Mouse (Mus musculus): ENCODE data around the gene Timm44. TPM values are rescaled to one million over a fixed set of nuclear protein-coding genes. Genes with fewer than 3 reads are reported as not detected.
"Not testable (repeated sequence)": the region's sequence is repeated elsewhere in the genome, so short reads cannot be mapped to it uniquely, and the experiment has no call there.

The Timm44 gene
- polyA plus RNA-seq, 1 experiment from 2014 or later, result 67.4 TPM

DNA sequence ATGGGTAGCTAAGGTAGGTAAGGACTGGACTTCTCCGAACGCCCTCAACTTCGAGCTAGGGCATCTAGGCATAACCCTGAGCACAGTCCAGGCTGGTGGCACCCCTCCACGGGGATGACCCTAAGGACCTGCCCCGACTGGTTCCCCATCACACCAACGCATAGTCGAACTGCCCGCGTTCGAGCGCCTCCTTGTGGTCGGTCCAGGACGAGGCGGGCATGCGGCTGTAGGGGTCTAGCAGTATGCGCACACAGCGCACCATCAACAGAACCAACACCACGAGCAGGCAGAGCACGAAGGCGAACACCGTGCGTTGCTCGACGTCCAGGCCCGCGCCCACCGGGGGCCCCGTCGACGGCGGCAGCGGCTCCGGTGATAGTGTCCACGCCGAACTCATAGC is 17.5 kb downstream of the Timm44 start:
- peaks cover 22% of the 10 kb centered on the region for H3K4me1 ChIP-seq (ENCODE audit: control insufficient read depth, insufficient read depth, low read length)
- H3K27ac ChIP-seq (ENCODE audit: low read depth, low read length), result peak overlapping the region; percentile 92
- peaks cover 11% of the 10 kb centered on the region; the same call in 1 of the 2 replicates for H3K36me3 ChIP-seq (ENCODE audit: control insufficient read depth, insufficient read depth, low read length)
- peak; percentile 75 for ATAC-seq (ENCODE audit: low FRiP score)
- WGBS, result 3% methylated on average over 35 of the region's 35 CpGs
- H3K4me3 ChIP-seq (ENCODE audit: low read depth, low read length), result peak overlapping the region; percentile 87
- H3K4me2 ChIP-seq, result peak overlapping the region; percentile 69
- peak; percentile 99 for DNase-seq (ENCODE audit: low spot score, missing footprints)
- no peaks in the 10 kb centered on the region for H3K27me3 ChIP-seq (ENCODE audit: control insufficient read depth, insufficient read depth, low read length)
- H3K9me3 ChIP-seq (ENCODE audit: control insufficient read depth, low read length), result no peaks in the 10 kb centered on the region
- peak overlapping the region; percentile 96 for H3K9ac ChIP-seq (ENCODE audit: low read length)

DNA sequence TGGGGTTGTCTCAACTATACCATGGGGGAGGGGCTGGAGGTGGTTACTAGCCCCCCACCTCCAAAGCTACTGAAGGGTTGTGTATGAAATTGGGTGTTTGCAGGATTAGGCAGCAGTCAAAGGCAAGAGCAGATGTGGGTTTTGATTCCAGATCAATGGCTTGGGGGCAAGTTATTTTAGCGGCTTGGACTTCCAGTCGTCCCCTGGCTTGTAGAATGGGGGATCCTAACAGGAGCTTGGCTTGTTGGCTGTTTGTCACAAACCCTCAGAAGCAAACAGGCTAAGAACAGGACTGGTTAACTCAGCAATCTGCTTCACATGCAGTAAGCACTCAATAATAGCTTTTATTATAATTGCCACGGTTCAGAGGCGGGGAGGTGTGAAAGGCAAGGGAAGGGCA is 18.4 kb downstream of the Timm44 start:
- peaks cover 11% of the 10 kb centered on the region; the same call in 1 of the 2 replicates for H3K36me3 ChIP-seq (ENCODE audit: control insufficient read depth, insufficient read depth, low read length)
- no peak overlapping the region for H3K4me3 ChIP-seq (ENCODE audit: low read depth, low read length)
- no peak for DNase-seq (ENCODE audit: low spot score, missing footprints)
- ATAC-seq (ENCODE audit: low FRiP score), result no peak
- WGBS, result 84% methylated on average over 4 of the region's 4 CpGs
- no peaks in the 10 kb centered on the region for H3K9me3 ChIP-seq (ENCODE audit: control insufficient read depth, low read length)
- H3K27me3 ChIP-seq (ENCODE audit: control insufficient read depth, insufficient read depth, low read length), result no peaks in the 10 kb centered on the region
- peaks cover 25% of the 10 kb centered on the region for H3K4me1 ChIP-seq (ENCODE audit: control insufficient read depth, insufficient read depth, low read length)
- H3K4me2 ChIP-seq, result peak overlapping the region; percentile 69
- no peak overlapping the region for H3K27ac ChIP-seq (ENCODE audit: low read depth, low read length)
- peak overlapping the region; percentile 96; the same call in 1 of the 2 replicates for H3K9ac ChIP-seq (ENCODE audit: low read length)

DNA sequence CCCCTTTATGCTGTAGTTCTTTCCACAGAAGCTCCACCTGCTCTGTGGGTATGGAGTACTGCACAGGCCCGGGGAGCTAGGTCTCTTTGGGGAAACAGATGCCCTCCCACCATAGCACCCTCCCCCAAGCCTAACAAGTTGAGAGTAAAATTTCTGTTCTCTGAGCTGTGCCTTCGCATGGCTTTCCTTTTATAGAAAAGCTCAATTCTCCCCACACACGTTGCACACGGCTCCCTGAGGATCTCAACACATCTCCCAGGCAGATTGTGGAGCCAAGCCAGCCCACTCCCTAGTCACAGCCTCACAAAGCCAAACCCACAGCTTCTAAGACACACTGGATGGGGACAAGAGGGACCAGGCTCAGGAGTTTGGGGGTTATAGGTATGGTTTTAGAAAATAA is 18.8 kb downstream of the Timm44 start:
- Histone ChIP-seq H3K27me3 (ENCODE audit: control insufficient read depth, insufficient read depth, low read length) (no peaks in the 10 kb centered on the region), H3K9ac (ENCODE audit: low read length) (peak overlapping the region; percentile 20; the same call in 1 of the 2 replicates), H3K4me1 (ENCODE audit: control insufficient read depth, insufficient read depth, low read length) (peaks cover 26% of the 10 kb centered on the region), H3K9me3 (ENCODE audit: control insufficient read depth, low read length) (no peaks in the 10 kb centered on the region), H3K4me3 (ENCODE audit: low read depth, low read length) (no peak overlapping the region), H3K36me3 (ENCODE audit: control insufficient read depth, insufficient read depth, low read length) (peaks cover 9% of the 10 kb centered on the region; the same call in 1 of the 2 replicates), H3K27ac (ENCODE audit: low read depth, low read length) (no peak overlapping the region), H3K4me2 (peak overlapping the region; percentile 69; the same call in 1 of the 2 replicates)
- WGBS, result 75% methylated on average over 4 of the region's 4 CpGs
- DNase-seq (ENCODE audit: low spot score, missing footprints), result no peak
- no peak for ATAC-seq (ENCODE audit: low FRiP score)

DNA sequence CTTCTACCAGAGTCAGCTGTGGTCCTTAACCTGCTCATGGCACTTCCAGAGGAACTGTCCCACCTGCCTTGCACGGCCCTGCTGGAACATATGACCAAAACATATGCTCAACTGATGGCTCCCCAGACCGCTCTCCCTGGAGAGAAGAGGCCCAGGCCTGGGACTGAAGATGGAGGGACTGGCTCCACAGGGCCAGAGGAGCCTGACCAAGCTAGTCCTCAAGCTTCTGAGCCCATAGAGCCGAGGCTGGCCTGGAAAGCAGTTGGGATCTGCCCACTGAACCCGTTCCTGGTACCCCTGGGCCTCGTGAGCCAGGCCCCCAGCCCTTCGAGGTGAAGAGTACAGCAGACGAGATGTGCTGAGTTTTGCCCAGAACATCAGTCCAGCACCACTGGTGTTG is 20.2 kb downstream of the Timm44 start:
- not testable (repeated sequence) for H3K36me3 ChIP-seq (ENCODE audit: control insufficient read depth, insufficient read depth, low read length); H3K9ac ChIP-seq (ENCODE audit: low read length); ATAC-seq (ENCODE audit: low FRiP score); DNase-seq (ENCODE audit: low spot score, missing footprints); H3K27me3 ChIP-seq (ENCODE audit: control insufficient read depth, insufficient read depth, low read length); H3K27ac ChIP-seq (ENCODE audit: low read depth, low read length); H3K9me3 ChIP-seq (ENCODE audit: control insufficient read depth, low read length); H3K4me2 ChIP-seq; H3K4me3 ChIP-seq (ENCODE audit: low read depth, low read length)
- H3K4me1 ChIP-seq (ENCODE audit: control insufficient read depth, insufficient read depth, low read length), result peaks cover 28% of the 10 kb centered on the region
- 93% methylated on average over 7 of the region's 7 CpGs for WGBS

DNA sequence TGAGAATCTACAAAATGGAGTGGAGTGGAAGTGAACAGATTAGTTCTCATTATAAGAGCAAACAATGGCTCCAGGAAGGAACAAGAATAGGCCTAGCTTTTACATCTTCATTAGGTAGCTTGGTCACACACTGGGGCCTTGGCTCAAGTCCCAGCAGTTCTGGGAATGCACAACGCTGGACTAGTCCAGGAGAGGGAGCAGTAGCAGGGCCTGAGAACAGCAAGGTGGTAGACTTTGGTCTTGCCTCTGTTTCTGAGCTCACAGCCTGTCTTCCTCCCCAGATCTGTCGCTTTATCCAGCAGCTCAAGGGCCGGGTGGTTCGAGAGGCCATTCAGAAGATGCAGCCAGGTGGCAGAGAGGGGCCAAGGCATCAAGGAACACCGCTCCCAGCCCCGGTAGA is 21.7 kb downstream of the Timm44 start:
- no peak overlapping the region for H3K4me3 ChIP-seq (ENCODE audit: low read depth, low read length)
- peaks cover 24% of the 10 kb centered on the region for H3K4me1 ChIP-seq (ENCODE audit: control insufficient read depth, insufficient read depth, low read length)
- peaks cover 9% of the 10 kb centered on the region; the same call in 1 of the 2 replicates for H3K36me3 ChIP-seq (ENCODE audit: control insufficient read depth, insufficient read depth, low read length)
- 0 out of 2 replicates have a peak overlapping the region, but pooled peaks have one; percentile 12 for H3K9ac ChIP-seq (ENCODE audit: low read length)
- peak overlapping the region; percentile 71 for H3K4me2 ChIP-seq
- no peak overlapping the region for H3K27ac ChIP-seq (ENCODE audit: low read depth, low read length)
- 55% methylated on average over 6 of the region's 6 CpGs for WGBS
- ATAC-seq (ENCODE audit: low FRiP score) (no peak), DNase-seq (ENCODE audit: low spot score, missing footprints) (no peak)
- no peaks in the 10 kb centered on the region for H3K9me3 ChIP-seq (ENCODE audit: control insufficient read depth, low read length)
- H3K27me3 ChIP-seq (ENCODE audit: control insufficient read depth, insufficient read depth, low read length), result peaks cover 4% of the 10 kb centered on the region; the same call in 1 of the 2 replicates

DNA sequence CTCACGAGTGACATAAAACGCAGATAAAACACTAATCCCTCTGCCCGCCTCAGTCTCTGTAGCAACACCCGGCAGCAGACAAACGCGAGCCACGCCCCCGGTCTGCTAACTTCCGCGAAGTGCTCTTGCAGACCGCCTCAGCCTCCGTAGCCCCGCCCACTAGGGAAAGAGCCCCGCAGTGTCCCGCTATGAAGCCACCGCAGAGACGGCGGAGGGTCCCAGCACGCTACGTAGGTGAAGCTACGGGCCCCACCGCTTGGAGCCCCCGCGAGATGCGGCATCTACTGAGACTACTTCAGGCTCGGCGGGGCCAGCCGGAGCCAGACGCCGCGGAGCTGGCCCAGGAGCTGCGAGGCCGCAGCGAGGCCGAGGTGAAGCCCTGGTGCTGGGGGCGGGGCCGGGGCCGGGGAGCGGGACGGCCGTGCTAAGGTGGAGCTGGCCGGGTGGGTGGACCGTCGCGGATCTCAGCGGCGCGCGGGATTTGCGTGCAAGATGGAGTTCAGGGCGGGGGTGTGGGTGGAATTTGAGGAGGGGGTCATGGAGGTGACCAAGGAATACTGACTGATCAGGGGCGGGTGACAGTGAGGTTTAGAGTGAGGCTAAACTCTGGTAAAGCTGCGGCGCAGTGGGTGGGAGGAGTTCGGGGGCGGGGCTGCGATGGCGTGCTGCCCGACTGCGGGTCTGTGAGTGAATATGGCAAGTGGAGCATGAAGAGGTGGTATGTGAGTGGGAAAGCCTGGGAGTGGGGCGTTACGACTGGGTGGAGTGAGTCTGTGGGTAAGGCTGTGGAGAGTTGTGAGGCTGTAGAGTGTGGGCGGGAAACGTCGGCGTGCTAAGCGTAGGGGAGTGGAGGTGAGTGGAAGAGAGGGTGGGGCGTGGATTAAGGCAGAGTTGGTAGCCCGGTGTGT is 22.5 kb downstream of the Timm44 start, which contains the start of gene Snapc2:
Gene Snapc2 (plus strand): TSS at position 147 of the 908 bp plus-strand sequence.
- peaks cover 28% of the 10 kb centered on the region for H3K4me1 ChIP-seq (ENCODE audit: control insufficient read depth, insufficient read depth, low read length)
- peaks cover 4% of the 10 kb centered on the region; the same call in 1 of the 2 replicates for H3K27me3 ChIP-seq (ENCODE audit: control insufficient read depth, insufficient read depth, low read length)
- H3K36me3 ChIP-seq (ENCODE audit: control insufficient read depth, insufficient read depth, low read length), result peaks cover 9% of the 10 kb centered on the region; the same call in 1 of the 2 replicates
- peak within 1 kb of the TSS; percentile 87 for H3K9ac ChIP-seq (ENCODE audit: low read length)
- peak within 1 kb of the TSS; percentile 87 for H3K4me3 ChIP-seq (ENCODE audit: low read depth, low read length)
- peak within 1 kb of the TSS; percentile 71 for H3K4me2 ChIP-seq
- DNase-seq (ENCODE audit: low spot score, missing footprints), result peak; percentile 99
- WGBS, result 1% methylated on average over 69 of the region's 69 CpGs
- peak; percentile 92 for ATAC-seq (ENCODE audit: low FRiP score)
- H3K27ac ChIP-seq (ENCODE audit: low read depth, low read length), result peak within 1 kb of the TSS; percentile 88
- H3K9me3 ChIP-seq (ENCODE audit: control insufficient read depth, low read length), result no peaks in the 10 kb centered on the region

DNA sequence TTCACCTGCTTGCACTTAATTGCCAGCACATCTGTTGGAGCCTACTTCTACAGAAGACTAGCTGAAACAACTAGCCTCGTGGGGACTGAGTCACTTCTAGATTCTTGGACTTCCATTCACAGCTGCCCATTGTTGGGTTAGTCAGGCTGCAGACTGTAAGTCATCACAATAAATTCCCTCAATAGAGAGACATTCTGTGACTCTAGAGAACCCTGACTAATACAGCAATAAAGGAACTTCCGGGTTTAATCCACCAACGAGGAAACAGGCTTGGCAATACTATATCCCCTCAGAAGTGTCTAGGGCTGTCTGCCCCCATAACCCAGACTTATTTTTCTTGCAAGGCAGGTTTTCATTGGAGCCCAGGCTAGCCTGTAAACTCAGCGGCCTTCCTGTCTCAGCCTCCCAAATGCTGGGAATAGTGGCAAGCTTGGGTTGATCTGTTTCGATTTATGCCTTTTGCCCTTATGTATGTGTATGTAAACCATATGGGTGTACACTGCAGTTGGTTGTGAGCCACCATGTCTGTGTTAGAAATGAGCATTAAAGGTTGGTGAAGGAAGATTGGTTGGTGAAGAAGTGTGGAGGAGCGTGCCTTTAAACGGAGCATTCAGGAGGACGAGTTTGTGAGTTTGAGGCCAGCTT is 23.5 kb downstream of the Timm44 start:
- H3K4me1 ChIP-seq (ENCODE audit: control insufficient read depth, insufficient read depth, low read length), result peaks cover 21% of the 10 kb centered on the region
- peak; percentile 0; the same call in 1 of the 2 replicates for ATAC-seq (ENCODE audit: low FRiP score)

DNA sequence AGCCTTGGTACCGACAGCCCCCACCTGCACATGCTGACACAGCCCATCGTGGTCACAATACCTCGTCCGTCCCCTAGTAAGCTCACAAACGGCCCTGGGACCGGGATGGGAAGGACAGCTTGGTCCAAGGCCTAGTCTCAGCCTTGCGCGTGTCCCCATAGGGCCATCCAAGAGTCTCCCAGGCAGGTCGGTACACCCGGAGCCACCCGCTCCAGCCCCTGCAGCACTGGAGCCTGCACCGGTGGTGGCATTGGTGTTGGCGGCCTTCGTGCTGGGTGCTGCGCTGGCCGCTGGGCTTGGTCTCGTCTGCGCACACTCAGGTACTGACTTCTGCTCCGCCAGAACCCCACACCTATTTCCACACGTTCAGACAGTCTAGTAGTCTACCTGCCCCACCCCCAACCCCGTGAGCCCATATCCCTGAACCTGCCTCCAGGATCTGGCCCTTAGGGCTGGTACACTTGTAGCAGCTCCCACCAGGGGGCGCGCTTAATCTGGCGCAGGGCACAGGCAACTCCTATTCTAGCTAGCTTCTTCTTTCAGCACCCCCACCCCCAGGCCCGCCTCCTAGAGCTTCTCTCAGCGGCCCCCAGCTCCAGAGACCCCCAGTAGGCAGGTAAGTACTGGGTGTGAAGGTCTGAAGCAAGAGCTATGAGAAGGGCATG is 25.3 kb downstream of the Timm44 start:
- H3K36me3 ChIP-seq (ENCODE audit: control insufficient read depth, insufficient read depth, low read length), result peaks cover 12% of the 10 kb centered on the region
- ATAC-seq (ENCODE audit: low FRiP score), result peak; percentile 30

More for the DNA sequence above, 23.5 kb downstream of the Timm44 start:
- 51% methylated on average over 8 of the region's 8 CpGs for WGBS
- no peak for DNase-seq (ENCODE audit: low spot score, missing footprints)
- H3K4me2 ChIP-seq, result peak overlapping the region; percentile 71
- peaks cover 4% of the 10 kb centered on the region; the same call in 1 of the 2 replicates for H3K27me3 ChIP-seq (ENCODE audit: control insufficient read depth, insufficient read depth, low read length)
- no peaks in the 10 kb centered on the region for H3K9me3 ChIP-seq (ENCODE audit: control insufficient read depth, low read length)
- H3K9ac ChIP-seq (ENCODE audit: low read length), result peak overlapping the region; percentile 87
- H3K36me3 ChIP-seq (ENCODE audit: control insufficient read depth, insufficient read depth, low read length), result peaks cover 12% of the 10 kb centered on the region; the same call in 1 of the 2 replicates
- peak overlapping the region; percentile 87 for H3K4me3 ChIP-seq (ENCODE audit: low read depth, low read length)
- H3K27ac ChIP-seq (ENCODE audit: low read depth, low read length), result no peak overlapping the region

More for the DNA sequence above, 25.3 kb downstream of the Timm44 start:
- Histone ChIP-seq H3K27me3 (ENCODE audit: control insufficient read depth, insufficient read depth, low read length) (peaks cover 4% of the 10 kb centered on the region; the same call in 1 of the 2 replicates), H3K27ac (ENCODE audit: low read depth, low read length) (no peak overlapping the region), H3K4me2 (no peak overlapping the region), H3K9ac (ENCODE audit: low read length) (no peak overlapping the region), H3K4me3 (ENCODE audit: low read depth, low read length) (no peak overlapping the region), H3K4me1 (ENCODE audit: control insufficient read depth, insufficient read depth, low read length) (peaks cover 17% of the 10 kb centered on the region), H3K9me3 (ENCODE audit: control insufficient read depth, low read length) (no peaks in the 10 kb centered on the region)
- DNase-seq (ENCODE audit: low spot score, missing footprints), result peak; percentile 98
- WGBS, result 31% methylated on average over 26 of the region's 26 CpGs

Data from midbrain, embryonic 11.5 days (tissue).